Mouse (Mus musculus) heart, postnatal 25 days (tissue): ENCODE measurements around the gene Lipf. TPM values are rescaled to one million over a fixed set of nuclear protein-coding genes. Genes with fewer than 3 reads are reported as not detected.

Experiments used
- DNase-seq: peaks from one replicate; pipeline ENCODE4 v3.0.0; 2022; ENCODE audit warnings: low spot score
- intact Hi-C: fragments of 180-260 bp; cut with DNase I; formaldehyde crosslinking; loops from one replicate; pipeline ENCODE4 v1.15.1; 2025
- total RNA-seq, 2 experiments: library from RNA; stranded (reverse); gene quantifications; 2 replicates each; pipeline ENCODE4 v1.2.3; 2021

The Lipf gene
- not detected for total RNA-seq

DNA sequence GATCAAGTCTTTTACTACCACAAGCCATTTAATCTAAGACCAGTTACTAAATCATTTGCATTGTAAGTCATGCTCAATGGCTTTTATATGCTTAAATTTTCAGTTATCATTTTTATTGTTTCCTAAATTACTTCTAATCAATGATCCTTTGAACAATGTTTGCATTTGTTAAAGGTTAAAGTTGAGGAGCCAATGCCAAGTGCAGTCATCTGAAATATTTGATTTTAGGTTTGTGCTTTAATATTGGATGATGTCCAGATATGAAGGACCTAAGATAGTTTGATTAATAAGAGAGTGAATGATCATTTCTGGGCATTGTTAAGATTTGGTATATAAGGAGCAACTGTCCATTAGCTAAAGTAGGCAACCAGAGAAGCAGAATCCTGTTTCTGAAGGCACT lies at the start of gene Lipf:
Gene Lipf (plus strand): TSS at position 301 of the 400 bp plus-strand sequence.
- no peak for DNase-seq
- intact Hi-C loops: no loop called here

DNA sequence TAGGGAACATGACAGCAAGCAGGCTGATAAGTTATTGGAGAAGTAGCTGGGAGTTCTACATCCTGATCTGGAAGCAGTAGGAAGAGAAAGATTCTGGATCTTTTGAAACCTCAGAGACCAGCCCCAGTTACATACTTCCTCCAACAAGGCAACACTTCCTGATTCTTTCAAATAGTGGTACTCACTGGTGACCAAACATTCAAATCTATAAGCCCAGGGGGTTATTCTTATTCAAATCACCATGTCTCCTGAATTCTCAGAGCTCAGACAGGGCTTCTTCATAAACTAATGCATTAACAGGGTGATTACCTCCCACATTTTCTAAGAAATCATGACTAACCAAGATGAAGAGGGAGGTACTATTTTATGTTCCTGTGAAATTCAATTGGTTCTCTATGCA lies 36.9 kb upstream of the Lipf start:
- DNase-seq: no peak
- intact Hi-C loops: no loop called here

DNA sequence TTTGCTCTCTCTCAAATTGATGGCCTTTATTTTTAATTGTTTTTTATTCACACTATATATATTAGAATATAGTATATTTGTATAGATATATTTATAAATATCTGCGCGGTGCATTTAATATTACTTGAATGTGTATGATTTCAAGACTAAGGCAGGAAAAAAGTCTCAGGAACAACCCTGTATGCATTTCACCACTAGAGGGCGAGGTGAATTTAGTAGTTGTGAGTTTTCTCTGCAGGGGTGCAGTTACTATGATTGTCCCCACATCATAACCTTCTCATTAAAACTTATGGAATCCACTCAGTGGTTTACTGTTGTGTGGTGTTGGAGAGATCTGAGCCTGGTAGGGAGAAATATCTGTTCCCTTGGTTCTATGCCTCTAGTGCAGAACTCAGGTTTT lies 18.0 kb downstream of the Lipf start:
- intact Hi-C loops: no loop called here
- no peak for DNase-seq

DNA sequence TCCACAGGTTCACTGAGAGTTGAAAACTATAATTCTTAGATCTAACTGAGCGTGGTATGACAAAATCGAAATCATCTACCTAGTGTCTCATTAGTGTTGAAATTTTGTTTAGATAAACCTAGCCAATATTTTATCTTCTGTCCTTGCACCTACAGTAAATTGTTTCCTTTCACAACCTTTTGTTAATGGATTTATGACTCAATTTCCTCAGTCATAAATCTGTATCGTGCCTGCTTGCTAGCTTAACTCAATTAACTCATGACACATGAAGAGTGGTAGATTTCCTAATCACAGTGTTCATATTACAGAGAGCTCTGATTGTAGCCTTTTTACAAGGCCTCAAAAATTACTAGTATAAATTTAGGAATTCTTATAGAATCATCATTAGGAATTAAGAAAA lies 22.1 kb downstream of the Lipf start:
- DNase-seq: no peak
- intact Hi-C loops: no loop called here

DNA sequence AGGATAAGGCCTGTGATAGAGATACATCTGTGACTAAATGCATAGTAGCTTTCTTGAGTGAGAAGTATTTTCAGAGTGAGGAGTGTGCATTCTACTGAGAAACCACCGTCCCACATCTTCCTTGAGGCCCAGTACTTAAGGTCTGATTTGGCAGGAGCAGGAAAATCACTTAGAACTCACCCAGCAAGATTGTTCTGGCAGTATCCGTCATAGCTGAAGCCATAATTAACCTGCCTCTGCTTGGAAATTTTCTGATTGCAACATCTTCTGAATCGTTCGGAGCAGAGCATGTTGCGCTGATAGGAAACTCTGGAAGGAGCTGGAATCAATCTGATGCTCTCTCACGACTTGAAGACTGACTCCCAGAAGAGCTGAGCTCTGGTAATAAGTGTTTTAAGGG lies 47.0 kb downstream of the Lipf start, which contains the start of gene Lipk:
Gene Lipk (plus strand): TSS at position 289 of the 400 bp plus-strand sequence.
- DNase-seq: no peak
- intact Hi-C loops: no loop called here

DNA sequence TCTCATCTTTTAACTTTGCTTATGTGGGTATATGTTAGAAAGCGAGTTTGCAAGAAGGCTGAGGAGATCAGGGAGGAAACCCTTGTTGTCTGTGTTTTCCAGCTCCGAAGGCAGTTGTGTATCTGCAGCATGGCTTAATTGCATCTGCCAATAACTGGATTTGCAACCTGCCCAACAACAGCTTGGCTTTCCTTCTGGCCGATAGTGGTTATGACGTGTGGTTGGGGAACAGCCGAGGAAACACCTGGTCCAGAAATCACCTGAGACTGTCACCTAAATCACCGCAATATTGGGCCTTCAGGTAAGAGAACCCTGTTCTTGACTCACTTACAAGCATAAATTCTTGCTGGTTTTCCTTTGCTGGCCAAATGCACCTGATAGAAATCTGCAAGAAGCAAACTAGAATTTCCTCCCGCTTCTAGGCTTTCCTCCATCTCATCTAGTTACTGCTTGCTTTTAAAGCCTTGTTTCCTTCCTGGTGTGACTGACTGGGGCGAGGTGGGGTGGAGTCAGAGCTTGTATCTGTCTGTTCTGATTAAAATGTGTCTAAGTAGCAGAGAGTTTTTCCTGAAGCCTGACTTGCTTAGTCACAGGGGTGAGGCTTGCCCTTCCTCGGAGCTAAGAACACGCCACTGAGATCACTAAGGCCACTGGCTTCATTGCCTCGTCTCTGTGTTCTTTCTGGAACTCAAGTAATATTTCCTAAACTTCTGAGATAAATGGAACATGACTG lies 60.6 kb downstream of the Lipf start:
- no peak for DNase-seq
- intact Hi-C loops: loop anchor here (5.0 kb wide), 1 partner anchor 639 kb away; no protein-coding TSS in a partner anchor

DNA sequence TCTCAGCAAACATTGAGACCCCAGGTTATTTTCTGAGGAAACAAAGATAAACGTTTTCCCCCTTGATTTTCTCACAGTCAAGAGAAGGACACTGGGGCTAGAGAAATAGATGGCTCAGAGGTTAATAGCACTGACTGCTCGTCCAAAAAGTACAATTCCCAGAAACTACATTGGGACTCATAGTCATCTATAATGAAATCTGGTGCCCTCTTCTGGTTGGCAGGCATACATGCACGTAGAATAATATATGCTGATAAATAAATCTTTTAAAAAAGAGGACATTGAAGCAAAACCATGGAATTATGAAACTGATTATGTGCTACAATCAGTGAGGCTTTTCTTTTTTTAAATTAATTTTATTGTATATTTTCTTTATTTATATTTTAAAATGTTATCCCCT lies 61.8 kb downstream of the Lipf start:
- intact Hi-C loops: loop anchor here (5.0 kb wide), 1 partner anchor 640 kb away; no protein-coding TSS in a partner anchor
- DNase-seq: no peak

Other genes with a start within 250 kb of the Lipf start
- gene Lipo2, start 209.8 kb upstream of the Lipf start, total RNA-seq: under 1 TPM; 0.17 to 0.39 TPM
- gene Lipo3, start 199.2 kb upstream of the Lipf start, total RNA-seq: 1 to 10 TPM; 8.0 to 9.6 TPM
- not detected for gene Lipo1, start 173.7 kb upstream of the Lipf start, total RNA-seq
- not detected for gene Lipk, start 47.1 kb downstream of the Lipf start, total RNA-seq
- gene Lipn, start 106.2 kb downstream of the Lipf start, total RNA-seq: not detected
- not detected for gene Lipm, start 139.7 kb downstream of the Lipf start, total RNA-seq
- gene Ankrd22, start 204.9 kb downstream of the Lipf start, total RNA-seq: not detected
- 1 to 10 TPM; 3.3 to 3.6 TPM for gene Stambpl1, start 231.0 kb downstream of the Lipf start, total RNA-seq